Mouse (Mus musculus) liver, adult 2 months (tissue): ENCODE measurements at regions not wholly inside any gene's neighbourhood (a gene's known extent, or its start where the extent isn't known, plus 50 kb on each side); places are given as distances from the start of the nearest gene placed in this dataset.

Experiments
- CTCF ChIP-seq: fragments of 200-500 bp; IDR thresholded peaks from 2 replicates; pipeline ENCODE4 v1.5.1; 2011; ENCODE audit warnings: low read depth, low read length, control low read depth
- POLR2A ChIP-seq: fragments of 200-500 bp; IDR thresholded peaks from 2 replicates; pipeline ENCODE4 v1.6.1; 2011; ENCODE audit warnings: low read length, control low read depth; ENCODE audit not compliant: insufficient read depth; ENCODE audit errors: extremely low read depth

DNA sequence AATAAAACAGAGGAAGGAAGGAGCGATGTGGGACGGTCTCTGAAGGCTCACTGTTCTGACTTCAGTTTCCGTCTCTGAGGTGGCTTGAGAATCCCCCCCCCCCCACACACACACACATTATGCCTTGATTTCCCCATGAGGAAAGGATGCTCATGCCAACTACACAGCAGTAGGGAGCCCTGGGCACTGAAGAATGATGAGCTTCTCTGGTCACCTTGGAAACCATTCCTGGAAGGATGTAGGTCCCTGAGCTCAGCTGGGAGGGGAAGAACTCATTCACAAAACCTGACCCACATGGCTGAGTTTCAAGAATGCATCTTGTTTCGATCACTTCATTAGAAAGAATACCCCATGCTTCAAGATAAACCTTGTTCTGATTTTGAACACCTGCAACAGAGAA lies 422.2 kb downstream of the Cmpk2 start:
- TF ChIP-seq CTCF: no peak
- no peak for TF ChIP-seq POLR2A
